Mouse (Mus musculus) megakaryocyte, adult 5-6 weeks (primary cell): ENCODE measurements around the gene Asb4. TPM values are rescaled to one million over a fixed set of nuclear protein-coding genes. Genes with fewer than 3 reads are reported as not detected.

ENCODE experiments used
- ATAC-seq: 2 replicates; pipeline ENCODE4 v1.8.0; 2016; ENCODE audit warnings: mild to moderate bottlenecking, inconsistent platforms; ENCODE audit not compliant: poor library complexity, severe bottlenecking
- total RNA-seq, 2 experiments: library from RNA; stranded (forward) in 1 of 2; stranded (reverse) in 1 of 2; fragments of 153-499, 151-499 nt in 1 of 2; fragments of 221-1000, 200-1000 nt in 1 of 2; gene quantifications; 2 replicates each; pipeline versions ENCODE4 v1.2.3 to v1.2.4; 2015 to 2017

Gene Asb4
- total RNA-seq, 2 experiments from 2014 or later = 0.04 TPM; not detected in 1

GRCm38 (mm10) chr6:5443104-5443863 is 60.1 kb downstream of the Asb4 start:
- no peak for ATAC-seq

- no peak for ATAC-seq
These were observed 61.2 kb downstream of the Asb4 start for GRCm38 (mm10) chr6:5444331-5444898.

GRCm38 (mm10) chr6:5447013-5447412 is 63.8 kb downstream of the Asb4 start:
- ATAC-seq = no peak

GRCm38 (mm10) chr6:5447546-5447945 is 64.4 kb downstream of the Asb4 start:
- no peak for ATAC-seq

GRCm38 (mm10) chr6:5448396-5448795 is 65.2 kb downstream of the Asb4 start:
- no peak for ATAC-seq

- ATAC-seq = no peak
These were observed 66.7 kb downstream of the Asb4 start for GRCm38 (mm10) chr6:5449878-5450277.

- ATAC-seq = no peak
These were observed 72.7 kb downstream of the Asb4 start for GRCm38 (mm10) chr6:5455836-5456235.

GRCm38 (mm10) chr6:5470480-5471318 is 87.5 kb downstream of the Asb4 start:
- no peak for ATAC-seq

GRCm38 (mm10) chr6:5472692-5473091 is 89.5 kb downstream of the Asb4 start:
- ATAC-seq = no peak

- ATAC-seq = no peak
These were observed 90.8 kb downstream of the Asb4 start for GRCm38 (mm10) chr6:5474021-5474420.

- ATAC-seq = no peak
These were observed 97.9 kb downstream of the Asb4 start for GRCm38 (mm10) chr6:5481066-5481465.

GRCm38 (mm10) chr6:5482270-5482783 is 99.1 kb downstream of the Asb4 start:
- ATAC-seq = no peak

Other genes starting within 250 kb of the Asb4 start
- not detected in 2 replicates for gene Pon1, start 189.4 kb upstream of the Asb4 start, total RNA-seq (2015)
- not detected in 2 replicates for gene Pon1, start 189.4 kb upstream of the Asb4 start, total RNA-seq (2017)
- gene Pon3, start 127.1 kb upstream of the Asb4 start, total RNA-seq (2015) = 6.4 and 12.0 TPM in 2 replicates
- gene Pon3, start 127.1 kb upstream of the Asb4 start, total RNA-seq (2017) = 3.9 and 8.7 TPM in 2 replicates
- 79.1 and 110 TPM in 2 replicates for gene Pon2, start 84.9 kb upstream of the Asb4 start, total RNA-seq (2015)
- gene Pon2, start 84.9 kb upstream of the Asb4 start, total RNA-seq (2017) = 45.4 and 55.7 TPM in 2 replicates
- gene Pdk4, start 112.9 kb downstream of the Asb4 start, total RNA-seq (2015) = not detected in 2 replicates
- not detected in 2 replicates for gene Pdk4, start 112.9 kb downstream of the Asb4 start, total RNA-seq (2017)